Mouse (Mus musculus) midbrain, embryonic 13.5 days (tissue): ENCODE measurements around the gene Mrpl42. TPM values are rescaled to one million over a fixed set of nuclear protein-coding genes. Genes with fewer than 3 reads are reported as not detected.

Source experiments
- ATAC-seq: fragments of 200-750 bp; cut with Nextera tagmentation; 2 replicates; pipeline ENCODE4 v1.8.0; 2017; ENCODE audit warnings: mild to moderate bottlenecking, moderate TSS enrichment, moderate library complexity
- H3K27ac ChIP-seq: fragments of 300-500 bp; sonication (generic); 2 replicates; pipeline ENCODE4 v1.5.1; 2015; ENCODE audit warnings: inconsistent platforms, mild to moderate bottlenecking, moderate library complexity
- H3K27me3 ChIP-seq: fragments of 300-500 bp; sonication (generic); 2 replicates; pipeline ENCODE4 v1.6.1; 2015; ENCODE audit warnings: mild to moderate bottlenecking, inconsistent platforms
- H3K36me3 ChIP-seq: fragments of 300-500 bp; sonication (generic); 2 replicates; pipeline ENCODE4 v1.6.1; 2015; ENCODE audit warnings: mild to moderate bottlenecking, inconsistent platforms
- H3K4me1 ChIP-seq: fragments of 300-500 bp; sonication (generic); replicated peaks from 2 replicates; pipeline ENCODE4 v1.6.1; 2015; ENCODE audit warnings: inconsistent platforms
- H3K4me2 ChIP-seq: fragments of 300-500 bp; sonication (generic); replicated peaks from 2 replicates; pipeline ENCODE4 v1.6.1; 2015; ENCODE audit warnings: moderate library complexity, mild to moderate bottlenecking, inconsistent platforms
- H3K4me3 ChIP-seq: fragments of 300-500 bp; sonication (generic); replicated peaks from 2 replicates; pipeline ENCODE4 v1.5.1; 2015; ENCODE audit warnings: mild to moderate bottlenecking, inconsistent platforms
- H3K9ac ChIP-seq: fragments of 300-500 bp; sonication (generic); replicated peaks from 2 replicates; pipeline ENCODE4 v1.6.1; 2015; ENCODE audit warnings: mild to moderate bottlenecking, inconsistent platforms
- H3K9me3 ChIP-seq: fragments of 300-500 bp; sonication (generic); 2 replicates; pipeline ENCODE4 v1.6.1; 2016; ENCODE audit warnings: mild to moderate bottlenecking, inconsistent platforms
- WGBS: fragments of 180-500 bp; shearing (Covaris S2); methylation state at CpG from one replicate; pipeline ENCODE4 v1.1.7; 2015; 5-methylcytosine and 5-hydroxymethylcytosine counted together
- polyA plus RNA-seq: library from polyadenylated mRNA; unstranded; fragments of >200 nt; fragmentation: Nextera tagmentation; extraction: Ambion mirVana; gene quantifications from 2 replicates; pipeline ENCODE4 v1.2.1, GENCODE M21; 2015

Mrpl42 gene
- polyA plus RNA-seq, 1 experiment from 2014 or later, result 260 TPM

DNA sequence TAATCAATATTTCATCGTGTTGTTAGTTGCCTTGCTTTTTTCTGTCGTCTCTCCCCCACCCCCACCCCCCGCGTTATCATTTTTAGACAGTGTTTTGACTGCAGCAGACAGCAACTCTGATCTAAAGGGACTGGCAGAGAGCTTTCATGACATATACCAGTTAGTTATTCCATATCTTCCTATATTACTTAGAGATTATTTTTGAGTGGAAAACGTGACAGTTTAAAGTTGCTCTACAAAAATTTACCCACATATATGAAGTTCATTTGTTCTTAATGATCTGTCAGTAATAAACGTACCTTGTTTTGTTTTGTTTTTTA, 34.4 kb upstream of the Mrpl42 start:
- no peaks in the 10 kb centered on the region for H3K36me3 ChIP-seq
- 93% methylated on average over 6 of the region's 6 CpGs for WGBS
- H3K9ac ChIP-seq, result no peak overlapping the region
- no peaks in the 10 kb centered on the region for H3K9me3 ChIP-seq
- H3K27me3 ChIP-seq, result no peaks in the 10 kb centered on the region
- H3K4me3 ChIP-seq, result no peak overlapping the region
- H3K4me2 ChIP-seq, result no peak overlapping the region
- ATAC-seq, result no peak
- no peak overlapping the region for H3K27ac ChIP-seq
- peaks cover 1% of the 10 kb centered on the region; the same call in 1 of the 2 replicates for H3K4me1 ChIP-seq

DNA sequence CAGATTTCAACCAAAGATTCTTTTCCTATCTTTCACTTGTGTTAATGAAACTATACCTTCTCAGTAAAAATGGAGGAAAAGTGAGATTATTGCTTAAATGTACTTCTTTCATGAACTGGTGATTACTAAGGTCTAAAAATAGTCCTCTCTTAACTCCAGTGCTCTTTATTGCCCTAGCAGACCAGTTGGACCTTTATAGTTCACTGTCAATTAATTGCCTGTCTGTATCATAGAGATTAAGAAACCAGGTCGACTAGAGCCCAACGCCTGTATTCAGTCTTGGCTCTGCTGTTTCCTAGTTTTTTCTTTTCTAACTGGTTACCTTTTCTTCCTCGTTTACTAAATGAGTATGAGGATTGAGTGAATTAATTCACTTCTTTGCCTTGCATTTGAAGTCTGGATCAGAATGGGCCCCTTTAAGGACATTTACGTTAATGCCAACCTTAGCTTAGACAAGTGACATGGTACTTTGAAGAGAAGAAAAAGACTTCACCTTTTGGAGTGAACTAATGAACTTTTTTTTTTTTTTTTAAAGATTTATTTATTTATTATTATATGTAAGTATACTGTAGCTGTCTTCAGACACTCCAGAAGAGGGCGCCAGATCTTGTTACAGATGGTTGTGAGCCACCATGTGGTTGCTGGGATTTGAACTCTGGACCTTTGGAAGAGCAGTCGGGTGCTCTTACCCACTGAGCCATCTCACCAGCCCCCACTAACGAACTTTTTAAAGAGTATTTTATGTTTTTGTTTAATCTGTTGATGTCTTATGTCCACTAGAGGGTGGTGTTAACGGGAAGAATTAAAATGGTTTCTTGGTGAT, 33.9 kb upstream of the Mrpl42 start:
- no peak overlapping the region for H3K27ac ChIP-seq
- no peak overlapping the region for H3K4me2 ChIP-seq
- ATAC-seq, result no peak
- 91% methylated on average over 8 of the region's 8 CpGs for WGBS
- H3K36me3 ChIP-seq, result no peaks in the 10 kb centered on the region
- H3K9ac ChIP-seq, result no peak overlapping the region
- no peaks in the 10 kb centered on the region for H3K27me3 ChIP-seq
- no peak overlapping the region for H3K4me3 ChIP-seq
- H3K9me3 ChIP-seq, result no peaks in the 10 kb centered on the region
- peaks cover 7% of the 10 kb centered on the region; the same call in 1 of the 2 replicates for H3K4me1 ChIP-seq

DNA sequence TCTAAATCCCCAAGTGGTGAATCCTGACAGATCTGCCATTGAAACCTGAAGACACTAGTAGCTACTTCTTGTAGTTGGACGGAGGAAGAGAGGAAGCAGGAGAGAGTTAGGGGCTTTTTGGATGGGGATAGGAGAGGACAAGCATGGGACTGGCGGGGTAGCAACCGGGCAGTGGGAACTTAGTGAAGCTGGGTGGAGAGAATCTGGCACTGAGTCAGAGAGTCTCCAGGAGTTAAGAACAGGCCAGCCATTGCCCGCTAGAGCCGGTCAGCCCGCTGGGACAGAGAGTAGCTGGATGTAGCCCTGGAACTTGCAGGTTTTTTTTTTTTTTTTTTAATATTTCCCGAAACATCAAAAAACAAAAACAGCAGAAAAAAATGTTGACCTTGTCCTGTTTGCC, 31.6 kb upstream of the Mrpl42 start:
- Histone ChIP-seq H3K4me1 (peaks cover 19% of the 10 kb centered on the region), H3K4me2 (no peak overlapping the region), H3K36me3 (no peaks in the 10 kb centered on the region), H3K9me3 (no peaks in the 10 kb centered on the region), H3K27ac (no peak overlapping the region), H3K4me3 (no peak overlapping the region), H3K27me3 (no peaks in the 10 kb centered on the region), H3K9ac (no peak overlapping the region)
- ATAC-seq, result no peak
- WGBS, result 92% methylated on average over 7 of the region's 7 CpGs

GRCm38 (mm10) chr10:95532916-95533315, 31.2 kb upstream of the Mrpl42 start:
- ATAC-seq, result no peak
- Histone ChIP-seq H3K27ac (no peak overlapping the region), H3K9ac (no peak overlapping the region), H3K4me3 (no peak overlapping the region), H3K4me1 (peaks cover 19% of the 10 kb centered on the region), H3K4me2 (no peak overlapping the region), H3K36me3 (no peaks in the 10 kb centered on the region), H3K9me3 (no peaks in the 10 kb centered on the region), H3K27me3 (no peaks in the 10 kb centered on the region)
- WGBS, result 87% methylated on average over 5 of the region's 5 CpGs

DNA sequence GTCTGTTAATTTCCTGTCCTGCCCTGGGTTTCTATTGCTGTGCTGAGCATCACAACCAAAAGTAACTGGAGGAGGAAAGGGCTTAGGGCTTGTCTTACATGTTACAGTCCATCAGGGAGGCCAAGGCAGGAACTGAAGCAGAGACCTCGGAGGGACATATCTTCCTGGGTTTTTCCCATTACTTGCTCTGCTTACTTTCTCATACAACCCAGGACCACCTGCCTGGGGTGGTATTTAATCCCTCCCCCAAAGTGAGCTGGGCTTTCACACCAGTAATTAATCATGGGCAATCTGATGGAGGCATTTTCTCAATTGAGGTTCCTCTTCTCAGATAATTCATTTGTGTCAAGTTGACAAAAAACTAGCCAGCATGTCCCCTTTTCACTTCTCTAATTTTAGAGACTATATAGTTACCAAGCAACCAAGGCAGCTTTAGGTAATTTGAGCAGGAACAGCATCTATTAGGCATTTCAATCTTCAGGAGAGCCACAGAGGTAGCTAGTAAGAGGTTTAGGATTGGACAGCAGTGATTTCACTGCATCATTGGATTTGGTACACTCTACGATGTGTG, 28.9 kb upstream of the Mrpl42 start:
- no peak for ATAC-seq
- Histone ChIP-seq H3K9me3 (no peaks in the 10 kb centered on the region), H3K4me1 (peaks cover 21% of the 10 kb centered on the region), H3K4me2 (no peak overlapping the region), H3K36me3 (no peaks in the 10 kb centered on the region), H3K4me3 (no peak overlapping the region), H3K27ac (no peak overlapping the region), H3K27me3 (no peaks in the 10 kb centered on the region), H3K9ac (no peak overlapping the region)
- 69% methylated on average over 2 of the region's 2 CpGs for WGBS

- H3K4me3 ChIP-seq, result no peak overlapping the region
- no peaks in the 10 kb centered on the region for H3K27me3 ChIP-seq
- H3K27ac ChIP-seq, result no peak overlapping the region
- no peaks in the 10 kb centered on the region for H3K9me3 ChIP-seq
- H3K36me3 ChIP-seq, result 0 out of 2 replicates have a peak, but pooled peaks cover 5% of the 10 kb centered on the region
- H3K4me1 ChIP-seq, result peaks cover 21% of the 10 kb centered on the region
- 79% methylated on average over 5 of the region's 5 CpGs for WGBS
- no peak for ATAC-seq
- no peak overlapping the region for H3K9ac ChIP-seq
- H3K4me2 ChIP-seq, result no peak overlapping the region
Measured at GRCm38 (mm10) chr10:95526495-95527122, 24.9 kb upstream of the Mrpl42 start.

DNA sequence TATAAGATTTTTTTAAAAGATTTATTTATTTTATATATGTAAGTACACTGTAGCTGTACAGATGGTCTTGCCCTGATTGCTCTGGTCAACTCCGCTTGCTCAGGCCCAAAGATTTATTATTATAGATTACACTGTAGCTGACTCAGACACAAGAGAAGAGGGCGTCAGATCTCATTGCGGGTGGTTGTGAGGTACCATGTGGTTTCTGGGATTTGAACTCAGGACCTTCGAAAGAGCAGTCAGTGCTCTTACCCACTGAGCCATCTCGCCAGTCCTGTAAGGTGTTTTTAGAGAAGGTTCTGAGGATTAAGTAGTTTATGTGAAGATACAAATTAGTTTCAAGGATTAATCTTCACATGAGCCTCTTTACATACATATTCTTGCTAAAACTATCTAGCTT, 24.1 kb upstream of the Mrpl42 start:
- Histone ChIP-seq H3K4me3 (no peak overlapping the region), H3K9ac (no peak overlapping the region), H3K36me3 (0 out of 2 replicates have a peak, but pooled peaks cover 6% of the 10 kb centered on the region), H3K27ac (no peak overlapping the region), H3K9me3 (no peaks in the 10 kb centered on the region), H3K27me3 (no peaks in the 10 kb centered on the region), H3K4me2 (no peak overlapping the region), H3K4me1 (peaks cover 17% of the 10 kb centered on the region)
- ATAC-seq, result no peak
- WGBS, result 96% methylated on average over 5 of the region's 5 CpGs

- Histone ChIP-seq H3K9ac (no peak overlapping the region), H3K9me3 (no peaks in the 10 kb centered on the region), H3K4me3 (no peak overlapping the region), H3K4me2 (no peak overlapping the region), H3K27me3 (no peaks in the 10 kb centered on the region), H3K36me3 (0 out of 2 replicates have a peak, but pooled peaks cover 6% of the 10 kb centered on the region), H3K4me1 (peaks cover 11% of the 10 kb centered on the region), H3K27ac (no peak overlapping the region)
- WGBS, result 90% methylated on average over 6 of the region's 6 CpGs
- no peak for ATAC-seq
Measured at GRCm38 (mm10) chr10:95525037-95525675, 23.4 kb upstream of the Mrpl42 start.

- Histone ChIP-seq H3K9me3 (no peaks in the 10 kb centered on the region), H3K27ac (no peak overlapping the region), H3K4me3 (no peak overlapping the region), H3K4me1 (peaks cover 33% of the 10 kb centered on the region), H3K4me2 (no peak overlapping the region), H3K27me3 (no peaks in the 10 kb centered on the region), H3K9ac (no peak overlapping the region), H3K36me3 (0 out of 2 replicates have a peak, but pooled peaks cover 6% of the 10 kb centered on the region)
- whole genome bisulfite sequencing, result 96% methylated on average over 6 of the region's 6 CpGs
- no peak for ATAC-seq
Measured at GRCm38 (mm10) chr10:95517656-95518055, 15.9 kb upstream of the Mrpl42 start.

- Histone ChIP-seq H3K9me3 (no peaks in the 10 kb centered on the region), H3K4me1 (peaks cover 33% of the 10 kb centered on the region), H3K36me3 (no peaks in the 10 kb centered on the region), H3K4me2 (peak overlapping the region; percentile 78), H3K27me3 (no peaks in the 10 kb centered on the region), H3K4me3 (peak overlapping the region; percentile 99), H3K27ac (peak overlapping the region; percentile 98), H3K9ac (peak overlapping the region; percentile 99)
- WGBS, result under 1% methylated on average over 65 of the region's 80 CpGs
- ATAC-seq, result no peak; the same call in 1 of the 2 replicates
Measured at GRCm38 (mm10) chr10:95515293-95515931, 13.7 kb upstream of the Mrpl42 start.

- H3K27me3 ChIP-seq, result no peaks in the 10 kb centered on the region
- no peaks in the 10 kb centered on the region for H3K36me3 ChIP-seq
- peaks cover 33% of the 10 kb centered on the region for H3K4me1 ChIP-seq
- peak within 1 kb of the TSS; percentile 78 for H3K4me2 ChIP-seq
- H3K4me3 ChIP-seq, result peak within 1 kb of the TSS; percentile 99
- H3K9ac ChIP-seq, result peak within 1 kb of the TSS; percentile 99
- ATAC-seq, result peak; percentile 98
- H3K27ac ChIP-seq, result peak within 1 kb of the TSS; percentile 98
- WGBS, result under 1% methylated on average over 79 of the region's 81 CpGs
- no peaks in the 10 kb centered on the region for H3K9me3 ChIP-seq
Measured at GRCm38 (mm10) chr10:95514656-95515292, 13.0 kb upstream of the Mrpl42 start, which contains the start of gene Ube2n. TSS of gene Ube2n (plus strand) at chr10:95515145.
